Mouse (Mus musculus): ENCODE measurements at regions not wholly inside any gene's neighbourhood (a gene's known extent, or its start where the extent isn't known, plus 50 kb on each side); places are given as distances from the start of the nearest gene placed in this dataset.

GRCm38 (mm10) chr12:106199302-106199701 is 189.3 kb downstream of the Vrk1 start:
- Histone ChIP-seq H3K4me3 (replicated peaks) (no peak overlapping the region), H3K9ac (no peak overlapping the region), H3K9me3 (no peaks in the 10 kb centered on the region), H3K4me1 (no peaks in the 10 kb centered on the region), H3K27ac (no peak overlapping the region), H3K4me2 (no peak overlapping the region), H3K36me3 (no peaks in the 10 kb centered on the region), H3K27me3 (replicated peaks) (no peaks in the 10 kb centered on the region)
- WGBS: 17% methylated on average over 4 of the region's 4 CpGs
- no peak for ATAC-seq (ENCODE audit: insufficient read depth, low FRiP score, low read depth)

GRCm38 (mm10) chr12:106203526-106203925 is 193.5 kb downstream of the Vrk1 start:
- no peaks in the 10 kb centered on the region for H3K9me3 ChIP-seq
- no peak overlapping the region for H3K4me2 ChIP-seq
- WGBS: 84% methylated on average over 8 of the region's 8 CpGs
- no peak for ATAC-seq (ENCODE audit: insufficient read depth, low FRiP score, low read depth)
- H3K36me3 ChIP-seq: no peaks in the 10 kb centered on the region
- H3K9ac ChIP-seq: no peak overlapping the region
- H3K4me3 ChIP-seq (replicated peaks): no peak overlapping the region
- no peaks in the 10 kb centered on the region for H3K4me1 ChIP-seq
- H3K27me3 ChIP-seq (replicated peaks): no peaks in the 10 kb centered on the region
- no peak overlapping the region for H3K27ac ChIP-seq

GRCm38 (mm10) chr12:106210959-106211358 is 200.9 kb downstream of the Vrk1 start:
- Histone ChIP-seq H3K4me2 (no peak overlapping the region), H3K27ac (no peak overlapping the region), H3K4me1 (no peaks in the 10 kb centered on the region), H3K9me3 (no peaks in the 10 kb centered on the region), H3K27me3 (replicated peaks) (no peaks in the 10 kb centered on the region), H3K9ac (no peak overlapping the region), H3K4me3 (replicated peaks) (no peak overlapping the region), H3K36me3 (no peaks in the 10 kb centered on the region)
- 74% methylated on average over 6 of the region's 6 CpGs for WGBS
- ATAC-seq (ENCODE audit: insufficient read depth, low FRiP score, low read depth): no peak

- H3K9ac ChIP-seq: no peak overlapping the region
- H3K4me2 ChIP-seq: no peak overlapping the region
- H3K9me3 ChIP-seq: no peaks in the 10 kb centered on the region
- H3K4me1 ChIP-seq: no peaks in the 10 kb centered on the region
- no peak overlapping the region for H3K27ac ChIP-seq
- no peak for ATAC-seq (ENCODE audit: insufficient read depth, low FRiP score, low read depth)
- no peak overlapping the region for H3K4me3 ChIP-seq (replicated peaks)
- no peaks in the 10 kb centered on the region for H3K36me3 ChIP-seq
- H3K27me3 ChIP-seq (replicated peaks): no peaks in the 10 kb centered on the region
- WGBS: 88% methylated on average over 8 of the region's 8 CpGs
Measured at GRCm38 (mm10) chr12:106211488-106211887, 201.5 kb downstream of the Vrk1 start.

GRCm38 (mm10) chr12:106212397-106212796 is 202.4 kb downstream of the Vrk1 start:
- no peak overlapping the region for H3K27ac ChIP-seq
- no peak for ATAC-seq (ENCODE audit: insufficient read depth, low FRiP score, low read depth)
- no peaks in the 10 kb centered on the region for H3K4me1 ChIP-seq
- H3K9me3 ChIP-seq: no peaks in the 10 kb centered on the region
- no peak overlapping the region for H3K4me3 ChIP-seq (replicated peaks)
- H3K36me3 ChIP-seq: no peaks in the 10 kb centered on the region
- H3K27me3 ChIP-seq (replicated peaks): no peaks in the 10 kb centered on the region
- 83% methylated on average over 5 of the region's 5 CpGs for WGBS
- H3K9ac ChIP-seq: no peak overlapping the region
- no peak overlapping the region for H3K4me2 ChIP-seq

- WGBS: 20% methylated on average over 3 of the region's 3 CpGs
- no peak for ATAC-seq (ENCODE audit: insufficient read depth, low FRiP score, low read depth)
- H3K4me3 ChIP-seq (replicated peaks): no peak overlapping the region
- H3K9ac ChIP-seq: no peak overlapping the region
- H3K27ac ChIP-seq: no peak overlapping the region
- no peaks in the 10 kb centered on the region for H3K27me3 ChIP-seq (replicated peaks)
- no peaks in the 10 kb centered on the region for H3K36me3 ChIP-seq
- H3K4me2 ChIP-seq: no peak overlapping the region
- H3K9me3 ChIP-seq: no peaks in the 10 kb centered on the region
- H3K4me1 ChIP-seq: no peaks in the 10 kb centered on the region
Measured at GRCm38 (mm10) chr12:106220071-106220470, 210.0 kb downstream of the Vrk1 start.

GRCm38 (mm10) chr12:106226276-106226675 is 216.2 kb downstream of the Vrk1 start:
- H3K4me1 ChIP-seq: no peaks in the 10 kb centered on the region
- no peak overlapping the region for H3K9ac ChIP-seq
- H3K27me3 ChIP-seq (replicated peaks): no peaks in the 10 kb centered on the region
- H3K27ac ChIP-seq: no peak overlapping the region
- H3K4me3 ChIP-seq (replicated peaks): no peak overlapping the region
- no peaks in the 10 kb centered on the region for H3K9me3 ChIP-seq
- H3K36me3 ChIP-seq: no peaks in the 10 kb centered on the region
- WGBS: 47% methylated on average over 7 of the region's 7 CpGs
- no peak overlapping the region for H3K4me2 ChIP-seq
- ATAC-seq (ENCODE audit: insufficient read depth, low FRiP score, low read depth): no peak

- no peaks in the 10 kb centered on the region for H3K9me3 ChIP-seq
- no peaks in the 10 kb centered on the region for H3K4me1 ChIP-seq
- no peak for ATAC-seq (ENCODE audit: insufficient read depth, low FRiP score, low read depth)
- no peak overlapping the region for H3K9ac ChIP-seq
- H3K4me2 ChIP-seq: peak overlapping the region; percentile 29; the same call in 1 of the 2 replicates
- H3K27me3 ChIP-seq (replicated peaks): no peaks in the 10 kb centered on the region
- 24% methylated on average over 25 of the region's 25 CpGs for WGBS
- no peak overlapping the region for H3K4me3 ChIP-seq (replicated peaks)
- no peak overlapping the region for H3K27ac ChIP-seq
- no peaks in the 10 kb centered on the region for H3K36me3 ChIP-seq
Measured at GRCm38 (mm10) chr12:106226776-106227562, 216.9 kb downstream of the Vrk1 start.

- Histone ChIP-seq H3K4me1 (no peaks in the 10 kb centered on the region), H3K27ac (no peak overlapping the region), H3K27me3 (replicated peaks) (no peaks in the 10 kb centered on the region), H3K4me3 (replicated peaks) (no peak overlapping the region), H3K36me3 (no peaks in the 10 kb centered on the region), H3K9me3 (no peaks in the 10 kb centered on the region), H3K4me2 (peak overlapping the region; percentile 29; the same call in 1 of the 2 replicates), H3K9ac (no peak overlapping the region)
- ATAC-seq (ENCODE audit: insufficient read depth, low FRiP score, low read depth): no peak
- 35% methylated on average over 8 of the region's 8 CpGs for WGBS
Measured at GRCm38 (mm10) chr12:106227563-106227840, 217.5 kb downstream of the Vrk1 start.

GRCm38 (mm10) chr12:106245178-106245840 is 235.3 kb downstream of the Vrk1 start:
- H3K4me1 ChIP-seq: no peaks in the 10 kb centered on the region
- no peak overlapping the region for H3K4me3 ChIP-seq (replicated peaks)
- no peaks in the 10 kb centered on the region for H3K9me3 ChIP-seq
- H3K9ac ChIP-seq: no peak overlapping the region
- WGBS: 61% methylated on average over 10 of the region's 10 CpGs
- no peak for ATAC-seq (ENCODE audit: insufficient read depth, low FRiP score, low read depth)
- no peaks in the 10 kb centered on the region for H3K36me3 ChIP-seq
- H3K27me3 ChIP-seq (replicated peaks): peaks cover 4% of the 10 kb centered on the region; the same call in 1 of the 2 replicates
- no peak overlapping the region for H3K4me2 ChIP-seq
- no peak overlapping the region for H3K27ac ChIP-seq

GRCm38 (mm10) chr12:106273591-106273990 is 263.6 kb downstream of the Vrk1 start:
- Histone ChIP-seq H3K36me3 (no peaks in the 10 kb centered on the region), H3K4me1 (no peaks in the 10 kb centered on the region), H3K4me3 (replicated peaks) (no peak overlapping the region), H3K27ac (no peak overlapping the region), H3K9ac (no peak overlapping the region), H3K27me3 (replicated peaks) (no peaks in the 10 kb centered on the region), H3K4me2 (no peak overlapping the region), H3K9me3 (no peaks in the 10 kb centered on the region)
- 73% methylated on average over 7 of the region's 7 CpGs for WGBS
- ATAC-seq (ENCODE audit: insufficient read depth, low FRiP score, low read depth): no peak

GRCm38 (mm10) chr12:106277886-106278285 is 267.9 kb downstream of the Vrk1 start:
- no peak for ATAC-seq (ENCODE audit: insufficient read depth, low FRiP score, low read depth)
- WGBS: 91% methylated on average over 14 of the region's 14 CpGs

More at GRCm38 (mm10) chr12:106277886-106278285, 267.9 kb downstream of the Vrk1 start:
- no peaks in the 10 kb centered on the region for H3K4me1 ChIP-seq
- H3K36me3 ChIP-seq: no peaks in the 10 kb centered on the region
- no peak overlapping the region for H3K4me3 ChIP-seq (replicated peaks)
- H3K27me3 ChIP-seq (replicated peaks): no peaks in the 10 kb centered on the region
- no peak overlapping the region for H3K4me2 ChIP-seq
- H3K9ac ChIP-seq: no peak overlapping the region
- H3K27ac ChIP-seq: no peak overlapping the region
- H3K9me3 ChIP-seq: no peaks in the 10 kb centered on the region
